Mouse (Mus musculus): ENCODE results near the gene Tram2. TPM values are rescaled to one million over a fixed set of nuclear protein-coding genes. Genes with fewer than 3 reads are reported as not detected.
A peak's percentile ranks its signal among the peaks of the same experiment; 100 is the strongest.

The Tram2 gene
- total and polyA plus RNA-seq, 3 experiments, result 0.51 to 3.2 (median 0.76) TPM

GRCm38 (mm10) chr1:21033792-21034119, 45.3 kb downstream of the Tram2 start:
- H3K36me3 ChIP-seq (replicated peaks), result no peaks in the 10 kb centered on the region
- no peak for TF ChIP-seq GATA1 (IDR thresholded peaks at IDR 0.05; ENCODE audit: borderline replicate concordance, low read length)
- DNase-seq (ENCODE audit: low spot score) (no peak), ATAC-seq (ENCODE audit: extremely low read depth, insufficient number of reproducible peaks, low FRiP score, poor library complexity, severe bottlenecking) (no peak)
- H3K9me3 ChIP-seq (replicated peaks), result no peaks in the 10 kb centered on the region
- no peaks in the 10 kb centered on the region for H3K27me3 ChIP-seq (ENCODE audit: insufficient read depth, low read length)
- H3K4me3 ChIP-seq (ENCODE audit: low read depth, low read length), result no peak overlapping the region
- H3K4me1 ChIP-seq (ENCODE audit: insufficient read depth, low read depth, low read length), result no peaks in the 10 kb centered on the region

GRCm38 (mm10) chr1:21033065-21033791, 45.8 kb downstream of the Tram2 start:
- Histone ChIP-seq H3K27me3 (ENCODE audit: insufficient read depth, low read length) (no peaks in the 10 kb centered on the region), H3K4me1 (ENCODE audit: insufficient read depth, low read depth, low read length) (no peaks in the 10 kb centered on the region), H3K36me3 (replicated peaks) (no peaks in the 10 kb centered on the region), H3K9me3 (replicated peaks) (no peaks in the 10 kb centered on the region), H3K4me3 (ENCODE audit: low read depth, low read length) (no peak overlapping the region)
- no peak for TF ChIP-seq GATA2 (IDR thresholded peaks at IDR 0.05; ENCODE audit: borderline replicate concordance, low read depth, low read length)
- no peak for TF ChIP-seq CTCF (IDR thresholded peaks at IDR 0.05; ENCODE audit: low read depth, low read length)
- TF ChIP-seq POLR2AphosphoS5 (IDR thresholded peaks at IDR 0.05; ENCODE audit: insufficient replicate concordance, low read depth, low read length), result no peak
- no peak for TF ChIP-seq TAL1 (conservative IDR thresholded peaks at IDR 0.05; ENCODE audit: low read depth, low read length)
- TF ChIP-seq GATA1 (IDR thresholded peaks at IDR 0.05; ENCODE audit: borderline replicate concordance, low read length), result no peak
- ATAC-seq (ENCODE audit: extremely low read depth, insufficient number of reproducible peaks, low FRiP score, poor library complexity, severe bottlenecking), result no peak
- no peak for DNase-seq (ENCODE audit: low spot score)

GRCm38 (mm10) chr1:21031650-21032049, 47.4 kb downstream of the Tram2 start:
- H3K9me3 ChIP-seq (replicated peaks), result no peaks in the 10 kb centered on the region
- H3K27me3 ChIP-seq (ENCODE audit: insufficient read depth, low read length), result no peaks in the 10 kb centered on the region
- H3K36me3 ChIP-seq (replicated peaks), result no peaks in the 10 kb centered on the region
- no peaks in the 10 kb centered on the region for H3K4me1 ChIP-seq (ENCODE audit: insufficient read depth, low read depth, low read length)
- no peak overlapping the region for H3K4me3 ChIP-seq (ENCODE audit: low read depth, low read length)
- TF ChIP-seq GATA1 (IDR thresholded peaks at IDR 0.05; ENCODE audit: borderline replicate concordance, low read length) (no peak), POLR2AphosphoS5 (IDR thresholded peaks at IDR 0.05; ENCODE audit: insufficient replicate concordance, low read depth, low read length) (no peak), TAL1 (conservative IDR thresholded peaks at IDR 0.05; ENCODE audit: low read depth, low read length) (no peak), CTCF (IDR thresholded peaks at IDR 0.05; ENCODE audit: low read depth, low read length) (no peak), GATA2 (IDR thresholded peaks at IDR 0.05; ENCODE audit: borderline replicate concordance, low read depth, low read length) (no peak)
- DNase-seq (ENCODE audit: low spot score) (no peak), ATAC-seq (ENCODE audit: extremely low read depth, insufficient number of reproducible peaks, low FRiP score, poor library complexity, severe bottlenecking) (no peak)

- H3K4me1 ChIP-seq (ENCODE audit: insufficient read depth, low read depth, low read length), result peaks cover 11% of the 10 kb centered on the region; the same call in 1 of the 2 replicates
- H3K4me3 ChIP-seq (ENCODE audit: low read depth, low read length), result no peak overlapping the region
- no peak for ATAC-seq (ENCODE audit: extremely low read depth, insufficient number of reproducible peaks, low FRiP score, poor library complexity, severe bottlenecking)
- no peaks in the 10 kb centered on the region for H3K27me3 ChIP-seq (ENCODE audit: insufficient read depth, low read length)
- TF ChIP-seq TAL1 (conservative IDR thresholded peaks at IDR 0.05; ENCODE audit: low read depth, low read length), result no peak
- H3K36me3 ChIP-seq (replicated peaks), result no peaks in the 10 kb centered on the region
- DNase-seq (ENCODE audit: low spot score), result no peak
- no peaks in the 10 kb centered on the region for H3K9me3 ChIP-seq (replicated peaks)
These were observed 50.0 kb downstream of the Tram2 start for GRCm38 (mm10) chr1:21029000-21029399.

DNA sequence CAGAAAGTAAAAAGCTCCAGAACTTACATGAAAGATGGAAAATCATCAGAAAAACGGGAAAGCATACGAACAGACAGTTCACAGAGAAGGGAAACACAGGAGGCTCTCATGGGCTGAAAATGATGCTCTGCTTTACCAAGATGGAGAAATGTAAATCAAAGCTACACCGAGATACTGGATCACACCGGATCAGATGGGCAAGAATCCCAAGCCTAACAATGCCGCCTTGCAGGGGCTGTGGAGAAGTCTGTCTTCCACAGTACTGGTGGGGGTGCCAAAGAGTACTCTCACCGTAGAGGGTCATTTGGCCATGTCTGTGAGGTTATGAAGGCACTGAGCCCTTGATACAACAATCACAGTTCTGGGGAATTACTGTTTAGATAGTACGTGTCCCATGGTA, 52.5 kb downstream of the Tram2 start:
- H3K36me3 ChIP-seq (replicated peaks), result no peaks in the 10 kb centered on the region
- ATAC-seq (ENCODE audit: extremely low read depth, insufficient number of reproducible peaks, low FRiP score, poor library complexity, severe bottlenecking) (no peak), DNase-seq (ENCODE audit: low spot score) (no peak)
- H3K4me1 ChIP-seq (ENCODE audit: insufficient read depth, low read depth, low read length), result peaks cover 11% of the 10 kb centered on the region; the same call in 1 of the 2 replicates
- H3K9me3 ChIP-seq (replicated peaks), result no peaks in the 10 kb centered on the region
- H3K27me3 ChIP-seq (ENCODE audit: insufficient read depth, low read length), result no peaks in the 10 kb centered on the region
- TF ChIP-seq TAL1 (conservative IDR thresholded peaks at IDR 0.05; ENCODE audit: low read depth, low read length) (no peak), GATA2 (IDR thresholded peaks at IDR 0.05; ENCODE audit: borderline replicate concordance, low read depth, low read length) (no peak), CTCF (IDR thresholded peaks at IDR 0.05; ENCODE audit: low read depth, low read length) (no peak), GATA1 (IDR thresholded peaks at IDR 0.05; ENCODE audit: borderline replicate concordance, low read length) (no peak), POLR2AphosphoS5 (IDR thresholded peaks at IDR 0.05; ENCODE audit: insufficient replicate concordance, low read depth, low read length) (no peak)
- H3K4me3 ChIP-seq (ENCODE audit: low read depth, low read length), result no peak overlapping the region

GRCm38 (mm10) chr1:21025203-21025602, 53.8 kb downstream of the Tram2 start:
- ATAC-seq (ENCODE audit: extremely low read depth, insufficient number of reproducible peaks, low FRiP score, poor library complexity, severe bottlenecking) (peak; percentile 68), DNase-seq (ENCODE audit: low spot score) (no peak)
- Histone ChIP-seq H3K36me3 (replicated peaks) (no peaks in the 10 kb centered on the region), H3K9me3 (replicated peaks) (no peaks in the 10 kb centered on the region), H3K27me3 (ENCODE audit: insufficient read depth, low read length) (no peaks in the 10 kb centered on the region), H3K4me3 (ENCODE audit: low read depth, low read length) (no peak overlapping the region), H3K4me1 (ENCODE audit: insufficient read depth, low read depth, low read length) (peaks cover 11% of the 10 kb centered on the region; the same call in 1 of the 2 replicates)
- TF ChIP-seq POLR2AphosphoS5 (IDR thresholded peaks at IDR 0.05; ENCODE audit: insufficient replicate concordance, low read depth, low read length) (no peak), TAL1 (conservative IDR thresholded peaks at IDR 0.05; ENCODE audit: low read depth, low read length) (no peak), GATA2 (IDR thresholded peaks at IDR 0.05; ENCODE audit: borderline replicate concordance, low read depth, low read length) (no peak)

GRCm38 (mm10) chr1:21023101-21023500, 55.9 kb downstream of the Tram2 start:
- no peak for DNase-seq (ENCODE audit: low spot score)

More at GRCm38 (mm10) chr1:21023101-21023500, 55.9 kb downstream of the Tram2 start:
- no peaks in the 10 kb centered on the region for H3K36me3 ChIP-seq (replicated peaks)
- ATAC-seq (ENCODE audit: extremely low read depth, insufficient number of reproducible peaks, low FRiP score, poor library complexity, severe bottlenecking), result no peak
- peaks cover 11% of the 10 kb centered on the region; the same call in 1 of the 2 replicates for H3K4me1 ChIP-seq (ENCODE audit: insufficient read depth, low read depth, low read length)
- H3K4me3 ChIP-seq (ENCODE audit: low read depth, low read length), result no peak overlapping the region
- no peaks in the 10 kb centered on the region for H3K9me3 ChIP-seq (replicated peaks)
- TF ChIP-seq CTCF (IDR thresholded peaks at IDR 0.05; ENCODE audit: low read depth, low read length) (no peak), POLR2AphosphoS5 (IDR thresholded peaks at IDR 0.05; ENCODE audit: insufficient replicate concordance, low read depth, low read length) (no peak), TAL1 (conservative IDR thresholded peaks at IDR 0.05; ENCODE audit: low read depth, low read length) (no peak), GATA2 (IDR thresholded peaks at IDR 0.05; ENCODE audit: borderline replicate concordance, low read depth, low read length) (no peak), GATA1 (IDR thresholded peaks at IDR 0.05; ENCODE audit: borderline replicate concordance, low read length) (no peak)
- H3K27me3 ChIP-seq (ENCODE audit: insufficient read depth, low read length), result no peaks in the 10 kb centered on the region

All from G1E (cell line).